Mouse (Mus musculus) cerebellum, adult 2 months (tissue): ENCODE results near the gene Nxpe4. TPM values are rescaled to one million over a fixed set of nuclear protein-coding genes. Genes with fewer than 3 reads are reported as not detected.

Experiments
- DNase-seq, 2 experiments: peaks; one replicate each; pipeline ENCODE4 v3.0.0; 2021
- H3K27ac ChIP-seq: fragments of 200-500 bp; 2 replicates; pipeline ENCODE4 v1.5.1; 2012; ENCODE audit warnings: low read length, control low read depth, inconsistent platforms; ENCODE audit not compliant: insufficient read depth
- H3K27me3 ChIP-seq: fragments of 200-500 bp; 2 replicates; pipeline ENCODE4 v1.6.1; 2012; ENCODE audit warnings: inconsistent platforms, mild to moderate bottlenecking, low read length, moderate library complexity; ENCODE audit not compliant: control insufficient read depth, insufficient read depth
- H3K4me1 ChIP-seq: fragments of 200-500 bp; 2 replicates; pipeline ENCODE4 v1.6.1; 2011; ENCODE audit warnings: low read length; ENCODE audit not compliant: control insufficient read depth, insufficient read depth
- H3K4me3 ChIP-seq: fragments of 200-500 bp; replicated peaks from 2 replicates; pipeline ENCODE3; 2011; ENCODE audit warnings: mild to moderate bottlenecking, low read depth, low read length, control low read depth; ENCODE audit not compliant: insufficient read depth
- CTCF ChIP-seq: fragments of 200-500 bp; IDR thresholded peaks from 2 replicates; pipeline ENCODE4 v1.5.1; 2011; ENCODE audit warnings: low read depth, mild to moderate bottlenecking, control low read depth, low read length, moderate library complexity, borderline replicate concordance; ENCODE audit not compliant: insufficient read depth
- POLR2A ChIP-seq: fragments of 200-500 bp; IDR thresholded peaks from 2 replicates; pipeline ENCODE4 v1.6.1; 2011; ENCODE audit warnings: low read length, control low read depth, borderline replicate concordance; ENCODE audit not compliant: insufficient read depth
- WGBS: fragments of 180-500 bp; shearing (Covaris S2); methylation state at CpG from one replicate; pipeline ENCODE4 v1.1.7; 2018; 5-methylcytosine and 5-hydroxymethylcytosine counted together
- polyA plus RNA-seq: library from polyadenylated mRNA; depleted of rRNA; stranded (reverse); fragments of >200 nt; gene quantifications from 2 replicates; pipeline ENCODE4 v1.2.3, GENCODE M21; 2012

The Nxpe4 gene
- polyA plus RNA-seq, 1 experiment, result 7.6 TPM

GRCm38 (mm10) chr9:48244175-48244574, 82.4 kb downstream of the Nxpe4 start:
- Histone ChIP-seq H3K4me1 (no peaks in the 10 kb centered on the region), H3K4me3 (no peak overlapping the region), H3K27ac (no peak overlapping the region), H3K27me3 (no peaks in the 10 kb centered on the region; the same call in 1 of the 2 replicates)
- 98% methylated on average over 3 of the region's 3 CpGs for WGBS
- TF ChIP-seq CTCF, result no peak
- no peak for TF ChIP-seq POLR2A
- no peak for DNase-seq

GRCm38 (mm10) chr9:48245525-48245924, 83.7 kb downstream of the Nxpe4 start:
- Histone ChIP-seq H3K27me3 (no peaks in the 10 kb centered on the region; the same call in 1 of the 2 replicates), H3K27ac (no peak overlapping the region), H3K4me1 (no peaks in the 10 kb centered on the region), H3K4me3 (no peak overlapping the region)
- no peak for DNase-seq
- WGBS, result 24% methylated on average over 1 of the region's 1 CpGs
- no peak for TF ChIP-seq CTCF
- no peak for TF ChIP-seq POLR2A

DNA sequence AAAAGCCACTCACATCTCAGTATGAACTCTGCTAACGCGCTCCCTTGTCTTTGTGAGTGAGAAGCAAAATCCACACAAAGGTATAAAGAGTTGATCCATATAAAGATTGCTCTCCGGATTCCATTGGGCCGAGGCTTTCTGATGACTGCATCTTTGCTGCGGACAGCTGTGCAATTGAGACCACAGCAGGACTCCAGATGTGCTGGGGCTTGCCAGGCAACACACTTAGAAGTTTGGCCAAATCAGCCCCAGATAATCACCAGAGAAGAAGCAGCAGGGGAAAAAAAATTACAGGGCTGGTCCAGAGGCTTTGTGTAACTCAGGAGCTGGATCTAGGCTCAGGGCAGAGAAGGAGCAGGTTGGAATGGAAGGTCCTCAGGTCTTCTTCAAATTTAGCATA, 85.5 kb downstream of the Nxpe4 start:
- Histone ChIP-seq H3K27ac (no peak overlapping the region), H3K27me3 (no peaks in the 10 kb centered on the region; the same call in 1 of the 2 replicates), H3K4me1 (no peaks in the 10 kb centered on the region), H3K4me3 (no peak overlapping the region)
- no peak for TF ChIP-seq CTCF
- no peak for TF ChIP-seq POLR2A
- WGBS, result 84% methylated on average over 5 of the region's 5 CpGs
- DNase-seq, result no peak

DNA sequence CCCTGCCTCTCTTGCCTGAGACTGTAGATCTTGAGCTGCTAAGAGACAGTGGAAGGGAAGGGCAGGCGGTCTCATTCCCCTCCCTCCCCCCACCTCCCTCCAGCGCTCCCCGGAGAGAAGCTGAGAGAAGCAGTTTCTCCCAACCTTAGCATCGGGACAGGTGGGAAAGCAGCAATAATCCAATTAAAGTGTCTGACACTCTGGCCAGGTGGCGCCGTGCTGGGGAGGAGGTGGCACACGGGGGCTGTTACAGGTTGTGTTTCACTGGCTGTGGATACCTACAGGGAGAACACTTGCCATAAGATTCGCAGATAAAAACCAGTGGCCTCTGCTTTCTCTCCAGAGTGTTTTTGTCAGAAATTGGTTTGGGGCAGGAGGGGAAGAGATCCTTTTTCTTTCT, 90.4 kb downstream of the Nxpe4 start:
- no peak for DNase-seq
- TF ChIP-seq CTCF, result no peak
- TF ChIP-seq POLR2A, result no peak
- WGBS, result 17% methylated on average over 8 of the region's 8 CpGs
- H3K4me1 ChIP-seq, result no peaks in the 10 kb centered on the region
- no peaks in the 10 kb centered on the region; the same call in 1 of the 2 replicates for H3K27me3 ChIP-seq
- no peak overlapping the region for H3K4me3 ChIP-seq
- H3K27ac ChIP-seq, result no peak overlapping the region

DNA sequence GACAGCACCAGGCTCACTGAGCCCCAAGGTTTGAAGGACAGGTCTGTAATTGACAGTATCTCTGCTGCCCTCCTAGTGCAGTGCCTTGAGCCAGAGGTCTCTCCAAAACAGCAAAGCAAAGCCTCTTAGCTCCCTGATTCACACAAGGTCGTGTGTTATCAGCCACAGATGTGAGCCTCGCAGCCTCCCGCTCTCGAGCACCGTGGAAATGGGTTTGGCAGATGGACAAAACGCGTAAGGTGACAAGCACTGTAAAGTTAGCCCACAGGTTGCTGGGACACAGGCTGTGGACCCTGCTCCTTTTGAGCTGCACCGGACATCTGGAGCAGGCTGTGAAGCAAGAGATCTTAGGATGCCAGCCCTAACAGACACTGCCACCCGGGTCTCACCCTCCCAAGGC, 95.2 kb downstream of the Nxpe4 start:
- Histone ChIP-seq H3K27me3 (no peaks in the 10 kb centered on the region), H3K4me3 (no peak overlapping the region), H3K4me1 (no peaks in the 10 kb centered on the region), H3K27ac (no peak overlapping the region)
- no peak for DNase-seq
- WGBS, result 47% methylated on average over 9 of the region's 9 CpGs
- no peak for TF ChIP-seq CTCF
- no peak for TF ChIP-seq POLR2A

DNA sequence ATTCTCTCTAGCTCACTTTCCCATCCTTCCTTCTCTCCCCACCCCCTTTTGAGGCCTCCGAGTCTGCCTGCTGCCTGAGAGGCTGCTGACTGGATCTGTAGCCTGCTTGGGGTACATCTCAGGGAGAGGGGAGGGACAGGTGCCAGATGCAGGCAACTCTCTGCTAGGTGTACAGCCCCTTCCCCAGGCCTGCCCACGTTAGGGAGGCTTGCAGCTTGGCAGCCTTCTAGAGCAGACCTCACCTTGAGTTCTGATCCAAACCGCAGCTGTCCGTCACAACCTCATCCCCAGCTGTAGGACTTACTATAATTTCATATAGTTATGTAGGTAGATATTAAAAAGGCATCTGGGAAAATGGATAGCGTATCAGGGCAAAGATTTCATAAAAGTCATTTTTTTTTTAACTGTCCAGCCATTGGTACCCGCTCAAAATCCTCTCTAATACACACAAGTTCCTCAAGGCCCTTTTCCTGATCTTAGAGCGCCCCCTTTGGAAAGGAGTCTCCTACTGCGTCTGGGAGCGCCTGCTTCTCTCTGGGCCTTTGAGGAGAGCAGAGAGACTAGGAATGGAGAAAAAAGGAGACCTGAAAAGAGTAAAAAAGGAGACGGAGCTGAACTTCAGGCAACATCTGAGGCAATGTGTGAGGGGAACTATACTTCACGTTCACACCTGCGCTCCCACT, 96.1 kb downstream of the Nxpe4 start:
- Histone ChIP-seq H3K27me3 (no peaks in the 10 kb centered on the region), H3K4me3 (no peak overlapping the region), H3K4me1 (no peaks in the 10 kb centered on the region), H3K27ac (no peak overlapping the region)
- TF ChIP-seq POLR2A, result no peak
- peak; percentile 51; the same call in 1 of the 2 replicates for TF ChIP-seq CTCF
- peak; percentile 33 to 41 for DNase-seq
- 44% methylated on average over 12 of the region's 12 CpGs for WGBS

GRCm38 (mm10) chr9:48264616-48265015, 102.8 kb downstream of the Nxpe4 start:
- no peak for TF ChIP-seq CTCF
- H3K27ac ChIP-seq, result no peak overlapping the region
- no peak for DNase-seq
- H3K27me3 ChIP-seq, result no peaks in the 10 kb centered on the region
- WGBS, result 96% methylated on average over 6 of the region's 6 CpGs
- H3K4me3 ChIP-seq, result no peak overlapping the region
- no peaks in the 10 kb centered on the region for H3K4me1 ChIP-seq

DNA sequence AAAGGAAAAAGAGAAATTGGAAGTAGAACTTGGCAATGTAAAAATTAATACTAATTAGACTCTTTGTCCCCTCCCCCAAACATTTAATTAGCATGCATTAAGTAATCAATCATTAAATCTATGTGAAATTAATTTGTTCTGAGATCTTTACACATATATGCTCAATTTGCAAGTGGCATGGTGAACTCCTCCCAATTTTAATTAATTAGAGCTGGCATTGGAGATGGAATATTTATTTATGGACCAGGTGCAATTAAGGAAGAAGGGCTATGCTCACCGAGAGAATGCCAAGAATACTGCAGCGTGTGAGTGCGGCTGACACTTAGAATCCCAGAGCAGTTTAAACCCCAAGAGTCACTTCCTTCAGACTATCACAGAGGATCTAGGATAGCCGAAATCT, 103.7 kb downstream of the Nxpe4 start:
- no peaks in the 10 kb centered on the region for H3K27me3 ChIP-seq
- H3K4me3 ChIP-seq, result no peak overlapping the region
- H3K4me1 ChIP-seq, result no peaks in the 10 kb centered on the region
- WGBS, result 69% methylated on average over 4 of the region's 4 CpGs
- TF ChIP-seq CTCF, result no peak
- TF ChIP-seq POLR2A, result no peak
- no peak overlapping the region for H3K27ac ChIP-seq
- DNase-seq, result no peak
